Mouse (Mus musculus) c-Kit-positive CD71-positive TER-119-positive erythroid progenitor cells, embryonic 14.5 days (primary cell): ENCODE data around the gene Pdzd2.

Experiments
- DNase-seq: peaks from one replicate; pipeline ENCODE4 v3.0.0-alpha.2; 2013; ENCODE audit warnings: low spot score

Gene Pdzd2

DNA sequence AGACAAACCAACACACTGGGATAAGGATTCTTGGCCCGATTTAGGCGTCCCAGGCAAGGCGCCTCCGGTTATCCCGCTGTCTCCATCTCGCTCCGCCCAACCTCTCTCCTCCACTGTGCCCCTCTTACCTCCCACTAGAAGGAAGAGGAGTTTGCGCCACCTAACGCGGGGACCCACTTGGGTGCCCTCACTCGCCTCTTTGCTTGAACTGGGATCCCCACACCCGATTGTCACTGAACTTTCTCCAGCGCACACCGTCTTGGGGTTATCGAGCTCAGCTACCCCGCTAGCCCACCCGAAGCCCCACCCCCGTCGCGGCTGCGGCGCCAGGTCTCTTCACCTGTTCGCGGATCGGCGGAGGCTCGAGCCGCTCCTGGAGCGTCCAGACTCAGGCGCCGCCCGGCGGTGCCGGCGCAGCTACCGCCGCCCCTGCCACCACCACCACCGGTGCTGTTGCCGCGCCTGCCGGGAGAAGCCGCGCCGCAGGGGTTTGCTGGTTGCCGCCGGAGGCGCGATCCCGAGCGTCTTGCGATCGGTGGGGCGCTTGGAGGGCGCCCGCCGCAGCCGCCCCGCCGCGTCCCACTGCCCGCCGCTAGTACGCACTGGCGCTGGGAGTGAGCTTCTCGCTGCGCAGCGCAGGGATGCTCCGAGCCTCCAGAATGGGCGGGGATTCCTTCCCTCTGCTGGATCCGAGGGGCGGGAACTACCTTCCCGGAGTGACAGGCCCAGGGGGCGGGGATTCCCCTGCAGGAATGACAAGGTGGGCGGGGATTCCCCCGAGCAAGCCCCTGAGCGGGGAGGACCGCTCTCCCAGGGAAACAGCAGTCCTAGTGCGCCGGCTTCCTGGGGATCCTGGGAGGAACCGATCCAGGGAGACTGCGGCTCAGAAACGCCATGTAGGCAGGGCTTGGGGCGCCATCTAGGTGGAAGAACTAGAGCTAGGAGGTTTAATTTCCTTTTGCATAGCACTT, at the start of gene Pdzd2:
Gene Pdzd2, minus strand, starts transcription at position 648 of the 971 bp plus-strand sequence.
- DNase-seq, result peak; percentile 43

DNA sequence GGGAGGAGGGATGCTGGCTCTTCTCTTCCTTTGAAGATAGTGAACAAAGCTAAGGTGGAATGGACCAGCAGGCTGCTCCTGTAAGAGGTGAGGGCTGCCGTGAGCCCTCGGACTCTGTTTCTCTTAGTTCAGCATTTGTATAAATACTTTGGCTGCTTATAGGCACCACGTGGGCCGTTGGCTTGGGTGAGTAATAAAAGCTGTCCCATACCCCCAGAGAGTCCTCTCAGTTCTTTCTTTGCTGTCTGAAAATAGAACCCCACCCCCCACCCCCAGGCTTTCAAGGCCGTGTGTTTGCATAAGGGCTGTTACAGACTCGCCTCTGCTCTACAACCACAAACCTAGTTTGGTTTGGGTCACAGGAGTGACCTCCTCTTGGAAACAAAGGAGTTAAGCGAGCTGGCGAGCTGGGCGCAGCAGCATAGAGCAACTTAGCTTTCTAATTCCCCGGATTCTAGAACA, 49.7 kb upstream of the Pdzd2 start:
- DNase-seq, result no peak

DNA sequence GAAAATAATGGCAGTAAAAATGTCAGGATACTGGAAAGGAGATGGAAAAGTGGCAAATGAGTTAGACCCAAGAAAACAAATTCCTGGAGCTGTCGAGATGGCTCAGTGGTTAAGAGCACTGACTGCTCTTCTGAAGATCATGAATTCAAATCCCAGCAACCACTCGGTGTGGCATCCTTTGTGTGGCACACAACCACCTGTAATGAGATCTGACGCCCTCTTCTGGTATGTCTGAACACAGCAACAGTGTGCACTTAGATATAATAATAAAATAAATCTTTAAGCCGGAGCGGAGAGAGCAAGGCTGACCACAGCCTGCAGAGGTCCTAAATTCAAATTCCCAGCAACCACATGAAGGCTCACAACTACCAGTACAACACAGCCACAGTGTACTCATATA, 48.8 kb upstream of the Pdzd2 start:
- DNase-seq, result no peak

DNA sequence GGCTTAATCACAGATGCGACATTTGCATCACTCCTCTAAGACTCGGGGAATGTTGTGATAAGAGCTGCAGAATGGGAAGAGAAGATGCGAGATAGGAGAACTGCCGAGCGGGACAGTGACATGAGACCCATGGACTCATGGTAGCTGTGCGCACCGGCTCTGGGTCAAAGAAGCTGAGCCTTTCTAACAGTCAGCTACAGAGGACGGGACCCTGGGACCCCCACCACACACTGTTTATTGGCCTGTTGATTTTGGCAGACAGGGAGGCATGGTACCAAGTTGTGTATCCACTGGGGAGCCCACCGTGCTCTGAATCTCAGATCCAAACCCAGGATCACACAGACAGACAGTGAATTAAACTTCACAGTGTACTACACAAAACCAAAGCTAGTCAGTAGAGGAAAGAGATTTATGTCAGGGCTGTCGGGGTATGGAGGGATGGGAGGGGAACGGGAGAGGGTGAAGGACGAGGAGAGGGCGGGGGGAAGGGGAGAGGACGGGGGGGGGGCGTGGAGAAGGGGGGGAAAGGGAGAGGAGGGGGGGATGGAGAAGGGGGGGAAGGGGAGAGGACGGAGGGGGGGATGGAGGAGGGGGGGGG, 42.1 kb upstream of the Pdzd2 start:
- DNase-seq, result no peak

DNA sequence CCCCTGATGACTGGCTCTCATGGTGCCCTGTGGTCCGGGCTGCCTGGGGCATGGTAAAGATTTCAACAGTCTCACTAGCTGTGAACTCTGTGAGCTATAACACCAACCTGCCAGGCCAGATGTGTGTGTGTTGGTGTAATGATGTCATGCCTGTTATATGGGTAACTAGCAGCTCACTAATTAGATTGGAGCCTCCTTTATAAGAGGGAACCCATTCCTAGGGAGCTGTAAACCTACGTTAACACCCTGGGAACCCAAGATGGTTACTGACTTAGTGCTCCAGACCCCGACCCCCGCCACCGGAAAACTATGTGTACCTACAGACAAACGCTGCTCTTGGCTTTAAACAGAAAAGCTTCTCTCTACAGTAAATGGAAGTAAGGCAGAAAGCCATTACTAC, 41.6 kb upstream of the Pdzd2 start:
- DNase-seq, result no peak

DNA sequence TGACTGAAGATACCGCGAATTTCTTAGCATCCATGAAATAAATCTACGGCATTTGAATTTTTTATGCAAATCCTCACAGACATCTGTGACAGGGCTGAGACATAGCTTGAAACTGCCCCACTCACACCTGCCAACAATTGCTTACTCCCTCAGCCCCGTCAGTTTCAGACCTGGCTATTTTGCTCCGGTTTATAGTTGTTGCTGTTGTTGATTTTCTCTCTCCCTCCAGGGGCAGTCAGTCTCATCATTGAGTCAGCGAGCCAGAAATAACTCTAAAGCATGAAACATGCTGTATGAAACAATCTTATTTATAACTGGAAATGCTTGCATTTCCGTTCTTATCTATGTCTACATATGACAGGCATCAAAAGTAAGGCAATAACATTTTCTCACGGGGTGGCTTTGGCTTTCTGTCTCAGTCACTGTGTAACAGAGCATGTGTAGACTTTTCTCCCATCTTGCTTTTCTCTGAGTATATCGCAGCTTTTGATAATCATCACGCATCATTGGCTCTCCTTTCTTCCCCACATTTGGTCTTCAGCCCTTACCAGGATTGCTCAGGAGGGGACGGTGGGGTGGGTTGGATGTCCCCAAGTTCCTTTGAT, 34.5 kb upstream of the Pdzd2 start:
- DNase-seq, result no peak

DNA sequence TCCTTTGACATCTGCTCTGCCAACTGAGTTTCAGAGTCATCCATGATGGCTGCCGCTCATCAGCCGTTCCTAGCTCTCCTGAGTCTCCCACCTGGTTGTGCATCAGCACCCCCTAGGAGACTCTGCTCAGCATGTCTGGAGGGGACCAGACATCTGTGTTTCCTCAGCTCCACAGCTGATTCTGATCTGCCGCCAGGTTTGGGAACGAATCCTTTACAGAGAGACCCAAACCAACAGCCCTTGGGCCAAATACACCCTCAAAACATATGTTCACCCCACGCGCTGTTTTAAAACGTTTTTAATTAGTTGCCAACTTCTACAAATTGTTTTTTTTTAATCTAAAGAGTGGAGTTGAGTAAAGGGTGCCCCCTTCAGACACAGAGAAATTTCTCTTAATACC, 31.2 kb upstream of the Pdzd2 start:
- DNase-seq, result no peak

DNA sequence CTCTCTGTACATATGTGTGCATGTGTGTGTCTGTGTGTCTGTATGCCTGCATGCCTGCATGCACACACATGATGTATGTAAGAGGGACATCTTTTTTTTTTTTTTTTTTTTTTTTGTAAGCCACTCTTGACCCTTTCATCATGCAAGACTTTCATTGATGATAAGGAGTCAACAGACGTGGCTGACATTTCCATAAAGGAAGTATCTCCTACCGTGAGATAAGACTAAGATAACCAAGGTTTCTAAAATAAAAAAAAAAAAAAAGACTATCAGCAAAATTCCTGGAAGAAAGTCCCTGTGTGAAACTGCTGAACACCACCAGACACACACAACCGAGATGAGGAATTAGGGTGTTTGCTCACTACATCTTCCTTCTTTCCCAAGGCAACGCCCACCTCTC, 27.1 kb upstream of the Pdzd2 start:
- no peak for DNase-seq

DNA sequence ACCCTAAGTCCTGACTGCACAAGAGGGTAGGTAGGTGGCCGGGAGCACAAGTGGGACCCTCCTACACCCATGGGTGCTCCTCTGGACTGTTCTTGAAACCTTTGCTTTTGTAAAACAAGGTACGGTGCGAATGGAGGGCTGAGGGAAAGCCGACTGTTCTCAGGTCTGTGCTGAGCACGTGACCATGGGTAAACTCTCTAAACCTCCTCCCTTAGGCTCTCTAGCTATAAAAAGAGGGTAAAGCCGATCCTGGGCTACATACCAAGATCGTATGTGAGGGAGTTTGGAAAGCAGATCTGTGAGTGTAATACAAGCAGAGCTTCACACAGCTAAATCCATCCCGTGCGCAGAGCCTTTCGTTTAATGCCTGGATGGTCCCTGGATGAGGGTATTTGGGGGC, 23.4 kb upstream of the Pdzd2 start:
- DNase-seq, result no peak

DNA sequence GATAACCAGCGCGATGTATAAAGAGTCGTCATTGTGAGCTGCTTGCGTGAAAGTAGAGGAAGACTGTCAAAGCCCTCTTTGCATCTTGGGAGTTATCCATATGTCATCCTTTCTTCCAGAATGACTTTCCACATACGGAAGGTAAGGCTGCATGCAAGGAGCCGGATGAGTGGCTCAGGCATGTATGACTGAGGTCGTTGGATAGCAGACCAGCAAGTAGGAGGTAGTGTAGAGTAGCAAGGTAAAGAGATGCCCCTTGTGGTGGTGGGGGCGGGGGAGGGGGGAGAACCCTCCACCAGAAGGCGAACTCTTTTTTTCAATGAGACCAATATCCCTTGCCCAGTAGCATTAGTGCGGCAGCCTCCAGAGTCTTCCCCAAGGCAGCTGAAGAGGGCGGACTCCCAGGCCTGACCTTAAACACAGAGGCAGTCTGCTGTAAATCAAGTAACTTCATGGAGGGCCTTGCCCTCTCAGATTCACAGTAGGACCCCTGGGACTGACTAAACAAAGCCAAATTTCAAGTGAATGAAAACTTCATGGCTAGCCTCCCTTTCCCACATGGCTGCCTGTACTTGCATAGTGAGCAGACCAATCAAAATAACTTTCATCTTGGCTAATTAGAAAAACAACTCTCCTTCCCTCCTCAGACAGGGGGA, 22.7 kb upstream of the Pdzd2 start:
- DNase-seq, result no peak

DNA sequence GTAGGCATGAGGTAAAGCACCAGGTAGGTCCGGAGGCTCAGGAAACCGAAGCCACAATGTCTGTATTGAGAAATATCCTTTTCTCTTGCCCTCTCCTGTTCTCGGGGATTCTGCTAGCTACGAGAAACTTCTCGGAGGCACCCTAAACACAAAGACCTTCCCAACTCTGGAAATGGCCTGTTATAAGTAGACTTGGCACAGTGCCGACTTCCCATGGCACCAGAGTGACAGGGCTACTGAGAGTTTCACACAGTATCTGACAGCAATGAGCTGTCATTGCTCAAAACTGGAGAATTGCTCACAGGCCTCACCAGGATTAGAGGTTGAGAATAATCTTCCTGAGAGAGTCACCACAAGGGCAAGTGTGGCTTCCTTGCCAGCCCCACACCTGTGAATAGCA, 21.0 kb upstream of the Pdzd2 start:
- no peak for DNase-seq

DNA sequence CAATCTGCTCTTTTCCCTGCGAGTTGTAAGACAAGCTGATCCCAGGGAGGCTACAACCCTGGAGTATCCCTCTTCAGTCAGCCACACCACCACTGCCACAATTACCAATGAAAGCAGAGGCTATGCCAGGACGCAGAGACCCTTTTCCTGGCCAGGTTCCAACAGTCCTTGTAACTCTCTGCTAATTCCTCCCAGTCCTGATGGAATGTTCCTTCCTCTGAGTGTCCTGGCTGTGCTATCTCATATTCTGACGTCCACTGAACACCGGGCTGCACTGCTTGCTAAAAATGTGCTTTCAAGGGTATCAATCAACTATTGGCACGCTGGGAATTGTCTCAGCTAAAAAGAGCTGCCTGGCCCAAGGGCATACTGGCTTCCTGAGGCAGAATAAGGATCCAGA, 18.7 kb upstream of the Pdzd2 start:
- DNase-seq, result no peak

DNA sequence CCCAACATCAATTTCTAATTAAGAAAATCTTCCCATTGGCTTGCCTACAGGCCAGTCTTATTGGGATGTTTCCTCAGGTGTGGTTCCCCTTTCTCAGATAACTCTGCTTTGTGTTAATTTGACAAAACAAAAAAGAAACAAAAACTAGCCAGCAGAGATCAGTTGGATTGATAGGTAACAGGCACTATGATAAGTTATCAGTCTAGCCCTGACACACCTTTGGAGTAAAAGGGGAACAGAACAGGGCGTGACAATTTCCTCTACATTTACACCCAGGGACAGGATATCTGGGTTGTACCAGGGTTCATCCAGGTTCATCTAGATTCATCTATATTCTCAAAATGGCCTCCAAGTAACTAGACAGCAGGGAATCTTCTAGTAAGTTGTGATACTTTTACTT, 18.0 kb upstream of the Pdzd2 start:
- DNase-seq, result no peak

DNA sequence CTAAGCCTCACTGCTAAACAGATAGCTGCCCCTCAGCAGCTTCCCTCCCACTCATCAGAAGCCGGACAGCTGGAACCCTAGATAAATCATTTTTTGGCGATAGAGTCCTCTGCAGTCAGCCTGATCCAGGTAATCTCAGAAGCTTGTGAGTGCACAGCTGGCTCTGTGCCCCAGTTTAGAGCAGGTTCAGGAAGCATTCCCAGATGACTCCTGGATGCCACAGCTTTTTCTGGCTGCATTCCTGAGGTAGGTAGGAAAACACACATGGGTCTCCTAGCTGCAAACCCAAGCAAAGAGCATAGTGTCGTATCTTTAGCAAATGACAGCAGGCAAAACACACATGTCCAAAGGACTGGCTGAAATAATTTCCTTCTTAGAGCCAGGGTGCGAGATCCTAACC, 13.5 kb upstream of the Pdzd2 start:
- DNase-seq, result no peak

DNA sequence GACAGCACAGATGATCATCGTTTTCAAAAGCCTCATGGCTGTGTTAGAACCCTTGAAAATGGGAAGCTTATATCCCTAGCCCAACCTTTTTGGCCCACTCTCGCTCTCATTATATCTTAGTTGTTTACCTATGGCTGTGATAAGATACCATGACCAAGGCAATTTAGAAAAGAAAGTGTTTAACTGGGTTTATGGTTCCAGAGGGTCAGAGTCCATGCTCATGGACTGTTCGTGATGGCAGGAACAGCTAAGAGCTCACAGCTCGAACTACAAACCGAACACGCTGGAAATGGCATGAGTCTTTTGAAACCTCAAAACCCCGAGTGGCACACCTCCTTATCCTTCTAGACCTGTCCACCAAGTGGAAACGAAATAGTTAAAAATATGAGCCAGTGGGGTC, 11.2 kb upstream of the Pdzd2 start:
- no peak for DNase-seq

DNA sequence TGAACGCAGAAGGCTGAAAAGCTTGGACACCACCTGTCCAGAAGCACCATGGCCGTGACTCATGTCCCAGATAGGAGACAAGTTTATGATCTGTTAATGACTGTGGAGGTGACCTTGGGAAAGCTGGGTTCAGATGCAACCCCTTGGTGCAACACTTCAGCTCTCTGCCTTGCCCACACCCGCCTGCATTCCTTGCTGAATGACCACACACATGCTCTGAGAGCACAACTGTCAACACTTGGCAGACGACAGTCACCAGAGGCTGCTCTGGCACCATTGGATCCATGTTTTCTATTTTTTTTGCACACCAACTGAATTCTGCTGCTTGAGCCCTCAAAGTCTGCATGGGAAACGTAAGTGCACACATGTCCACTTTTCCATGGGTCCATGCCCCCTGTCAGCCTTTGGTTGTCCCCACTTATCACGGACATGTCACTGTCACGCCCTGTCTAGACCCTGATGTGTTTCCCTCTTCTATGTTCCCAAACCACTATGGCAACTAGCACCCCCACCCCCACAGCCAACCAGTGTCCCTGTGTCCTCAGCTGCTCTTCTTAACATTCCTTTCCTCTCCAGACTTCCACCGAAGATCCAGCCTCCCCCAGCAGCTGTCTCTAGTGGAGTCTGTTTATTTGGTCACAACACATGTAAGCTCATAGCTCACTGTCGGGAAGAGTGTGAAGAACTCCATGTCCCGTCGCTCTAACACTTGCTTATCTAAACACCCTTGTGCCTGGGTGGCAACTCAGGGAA, 10.0 kb upstream of the Pdzd2 start:
- DNase-seq, result no peak

DNA sequence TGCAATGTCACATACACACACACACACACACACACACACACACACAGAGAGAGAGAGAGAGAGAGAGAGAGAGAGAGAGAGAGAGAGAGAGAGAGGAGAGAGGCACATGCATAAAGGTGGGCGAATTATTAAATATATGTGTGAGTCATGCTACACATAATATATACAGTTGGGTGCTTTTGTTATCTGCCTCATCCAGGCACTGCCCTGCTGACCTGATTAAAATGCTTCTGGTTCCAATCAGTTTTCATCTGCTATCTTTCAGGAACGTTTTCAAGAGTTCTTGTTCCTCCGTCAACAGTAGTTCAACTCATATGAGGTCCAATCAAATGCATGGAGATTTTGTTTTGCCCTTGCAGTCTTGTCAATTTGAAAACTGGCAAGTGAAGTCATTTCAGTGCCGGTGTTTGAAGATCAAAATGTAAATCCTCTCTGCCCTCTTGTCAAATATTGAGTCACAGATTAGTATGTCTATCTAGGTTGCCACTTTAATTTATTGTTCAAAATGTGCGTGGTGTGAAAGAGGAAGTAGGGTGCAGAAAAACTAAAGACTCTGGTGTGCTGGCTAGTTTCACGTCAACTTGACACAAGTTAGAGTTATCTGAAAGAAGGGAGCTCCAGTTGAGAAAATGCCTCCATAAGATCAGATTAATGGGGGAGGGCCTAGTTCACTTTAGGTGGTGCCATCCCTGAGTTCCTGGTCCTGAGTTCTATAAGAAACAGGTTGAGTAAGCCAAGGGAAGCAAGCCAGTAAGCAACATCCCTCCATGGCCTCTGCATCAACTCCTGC, 2.6 kb upstream of the Pdzd2 start:
- DNase-seq, result peak; percentile 33

DNA sequence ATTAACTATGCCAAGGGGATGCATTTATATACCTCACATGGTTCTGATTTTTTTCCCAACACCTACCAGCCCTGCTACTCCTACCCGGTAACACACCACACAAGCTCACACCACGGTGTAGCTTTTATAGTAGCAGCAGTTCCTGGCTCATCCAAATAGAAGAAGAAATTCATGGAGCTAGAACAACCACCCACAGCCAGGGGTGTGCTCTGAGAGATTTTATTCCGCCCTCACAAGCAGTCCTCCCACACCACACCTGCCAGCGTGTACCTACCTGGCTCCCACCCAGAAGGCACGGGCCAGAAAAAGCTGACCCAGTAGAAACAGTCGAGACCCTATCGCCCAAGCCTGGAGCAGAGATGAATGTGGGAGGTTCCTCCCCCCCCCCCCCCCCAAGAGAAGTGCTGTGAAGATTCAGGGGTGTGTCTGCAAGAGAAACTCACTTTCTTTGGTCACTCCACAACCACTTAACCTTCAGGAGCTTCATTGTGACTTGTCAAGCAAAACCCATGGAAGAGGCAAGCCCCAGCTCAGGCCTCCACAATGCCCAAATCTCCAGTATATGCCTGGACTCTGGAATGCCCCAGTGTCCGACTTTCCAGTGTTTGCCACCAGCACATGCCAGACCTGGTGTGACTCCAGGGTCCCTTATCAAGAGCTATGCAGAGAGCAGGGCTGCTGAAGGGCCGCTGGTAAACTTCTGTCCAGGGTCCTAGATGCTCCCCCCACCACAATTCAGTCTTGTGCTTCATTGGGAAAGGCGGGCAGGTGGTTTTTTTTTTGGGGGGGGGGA, 1.2 kb downstream of the Pdzd2 start:
- no peak for DNase-seq

DNA sequence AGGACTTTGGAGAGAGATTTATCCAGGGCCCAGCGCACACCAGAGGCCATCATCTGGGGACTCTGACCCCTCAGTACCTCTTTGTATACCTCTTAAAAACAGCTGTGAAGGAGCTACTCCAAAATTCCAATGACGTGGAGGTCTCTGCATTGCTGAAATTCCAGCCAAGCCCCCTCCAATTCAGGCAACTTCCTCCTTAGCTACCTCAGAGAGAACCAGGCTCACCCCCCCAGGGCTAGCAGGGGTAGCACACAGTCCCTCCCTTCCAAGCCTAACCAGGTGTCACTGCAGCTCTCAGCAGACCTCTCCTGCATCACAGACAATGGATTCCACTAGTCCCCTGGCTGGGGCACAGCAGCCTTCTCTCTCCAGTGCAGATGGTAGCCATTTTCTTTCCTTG, 4.5 kb downstream of the Pdzd2 start:
- no peak for DNase-seq

DNA sequence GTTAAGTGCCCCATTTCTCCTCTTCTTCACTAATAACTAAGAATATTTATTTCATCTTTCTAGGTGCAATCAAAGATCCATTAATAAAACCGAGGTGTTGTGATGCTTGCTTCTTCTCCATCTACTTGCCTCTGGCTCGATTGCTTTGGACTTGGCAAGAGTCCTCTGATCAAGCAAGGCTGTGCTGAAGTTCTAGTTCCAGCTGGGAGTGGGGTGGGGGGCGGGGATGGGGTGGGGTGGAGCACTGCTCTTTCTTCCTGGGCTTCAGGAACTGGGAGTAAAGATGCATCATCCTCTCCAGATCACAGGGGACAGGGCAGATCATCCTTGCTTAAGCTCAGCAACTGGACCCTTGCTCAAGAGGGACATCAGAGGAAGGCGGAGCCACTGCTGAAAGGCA, 5.5 kb downstream of the Pdzd2 start:
- DNase-seq, result no peak
